ENCODE assay signal across 8 mouse cellular contexts in genomic region chr11:105181689-105182460, GRCm38 (mm10). TPM values are rescaled to one million over a fixed set of nuclear protein-coding genes. Genes with fewer than 3 reads are reported as not detected.
A peak's percentile ranks its signal among the peaks of the same experiment; 100 is the strongest.
DNase-seq lines count a peak whose midpoint lies in the region; ATAC-seq and TF ChIP-seq lines count a peak whose summit lies in the region.

No protein-coding gene starts in this region.

- TF ChIP-seq CTCF in ES-Bruce4 (IDR thresholded peaks at IDR 0.05; ENCODE audit: low read depth, low read length) = no peak
- TF ChIP-seq CTCF in forebrain, postnatal 0 days (IDR thresholded peaks at IDR 0.05; ENCODE audit: low read depth) = no peak

- peak overlapping the region; percentile 93 for H3K4me3 ChIP-seq in ES-Bruce4 (ENCODE audit: low read depth, low read length)
- H3K4me3 ChIP-seq in forebrain, postnatal 0 days (ENCODE audit: low read depth, low read length) = peak overlapping the region; percentile 96
- H3K4me3 ChIP-seq in hindbrain, embryonic 10.5 days = peak overlapping the region; percentile 97

- H3K27ac ChIP-seq in ES-Bruce4 (ENCODE audit: insufficient read depth, low read length) = peak overlapping the region; percentile 82
- H3K27ac ChIP-seq in forebrain, postnatal 0 days (ENCODE audit: low read depth, low read length) = peak overlapping the region; percentile 93
- peak overlapping the region; percentile 99 for H3K27ac ChIP-seq in hindbrain, embryonic 10.5 days

- no peaks in the 10 kb centered on the region for H3K4me1 ChIP-seq in ES-Bruce4 (ENCODE audit: control insufficient read depth, insufficient read depth, low read length)
- peaks cover 17% of the 10 kb centered on the region; the same call in 1 of the 2 replicates for H3K4me1 ChIP-seq in forebrain, postnatal 0 days (ENCODE audit: insufficient read depth)
- H3K4me1 ChIP-seq in hindbrain, embryonic 10.5 days (replicated peaks) = peaks cover 29% of the 10 kb centered on the region

- peak; percentile 48 for DNase-seq in cerebellum, adult 11-12 months
- peak; percentile 37 for DNase-seq in forebrain, postnatal 0 days
- peak; percentile 58 for DNase-seq in hindbrain, embryonic 10.5 days (ENCODE audit: low spot score)
- peak; percentile 19 to 45 for DNase-seq in layer of hippocampus, postnatal 25 days (ENCODE audit: extremely low spot score in 1 of 2, low spot score in 1 of 2)
- peak; percentile 20 for DNase-seq in lung, postnatal 36 days
- DNase-seq in retina, postnatal 7 days (ENCODE audit: low read depth, low spot score) = peak; percentile 11
- peak; percentile 17 to 58 for DNase-seq in urinary bladder, adult 18-20 months (ENCODE audit: low spot score in 2 of 2)

- no peak for TF ChIP-seq EP300 in ES-Bruce4 (IDR thresholded peaks at IDR 0.05; ENCODE audit: insufficient read depth, low read depth, low read length)

- no peaks in the 10 kb centered on the region for H3K9me3 ChIP-seq in ES-Bruce4 (replicated peaks; ENCODE audit: control insufficient read depth, insufficient read depth, low read length, poor library complexity, severe bottlenecking)
- no peaks in the 10 kb centered on the region for H3K9me3 ChIP-seq in forebrain, postnatal 0 days (ENCODE audit: low read length)
- H3K9me3 ChIP-seq in hindbrain, embryonic 10.5 days = no peaks in the 10 kb centered on the region

- no peaks in the 10 kb centered on the region for H3K27me3 ChIP-seq in ES-Bruce4 (ENCODE audit: control insufficient read depth, insufficient read depth, low read length, poor library complexity, severe bottlenecking)
- no peaks in the 10 kb centered on the region for H3K27me3 ChIP-seq in forebrain, postnatal 0 days (ENCODE audit: insufficient read depth, low read length)
- no peaks in the 10 kb centered on the region for H3K27me3 ChIP-seq in hindbrain, embryonic 10.5 days (ENCODE audit: insufficient read depth, poor library complexity, severe bottlenecking)

- H3K9ac ChIP-seq in ES-Bruce4 (ENCODE audit: low read depth, poor library complexity, severe bottlenecking) = peak overlapping the region; percentile 100
- peak overlapping the region; percentile 96 for H3K9ac ChIP-seq in forebrain, postnatal 0 days

- no peak for TF ChIP-seq POLR2A in ES-Bruce4 (IDR thresholded peaks at IDR 0.05; ENCODE audit: insufficient read depth, low read length)

- peaks cover 17% of the 10 kb centered on the region for H3K36me3 ChIP-seq in ES-Bruce4 (ENCODE audit: control insufficient read depth, insufficient read depth, low read length, poor library complexity, severe bottlenecking)
- H3K36me3 ChIP-seq in forebrain, postnatal 0 days (ENCODE audit: insufficient read depth) = peaks cover 7% of the 10 kb centered on the region; the same call in 1 of the 2 replicates
- peaks cover 45% of the 10 kb centered on the region for H3K36me3 ChIP-seq in hindbrain, embryonic 10.5 days

- 3% methylated on average over 71 of the region's 89 CpGs for WGBS in forebrain, postnatal 0 days
- 2% methylated on average over 79 of the region's 89 CpGs for WGBS in hindbrain, embryonic 10.5 days

- H3K4me2 ChIP-seq in forebrain, postnatal 0 days (ENCODE audit: low read depth) = peak overlapping the region; percentile 94

- ATAC-seq in forebrain, postnatal 0 days = peak; percentile 53

RNA-seq across cellular contexts. Expression of gene Tlk2, which starts 3.3 kb away (rescaled TPM):
- 130 and 140 TPM in 2 replicates for polyA plus RNA-seq in ES-Bruce4 (2011; ENCODE audit: insufficient read depth, insufficient read length, low read depth, missing spikeins)
- 71.1 and 94.0 TPM in 2 replicates for total RNA-seq in forebrain, postnatal 0 days (2014; rRNA removed)
- polyA plus RNA-seq in forebrain, postnatal 0 days (2015; fragmentation: Nextera tagmentation; extraction: Ambion mirVana) = 12.4 and 13.9 TPM in 2 replicates
- 18.7 and 21.9 TPM in 2 replicates for polyA plus RNA-seq in hindbrain, embryonic 10.5 days (2016; fragmentation: Nextera tagmentation; extraction: Ambion mirVana)
- 10 to 100 TPM; 44.4 to 54.1 TPM for total RNA-seq in layer of hippocampus, postnatal 25 days (2021)

RNA-seq across cellular contexts. Expression of gene Gm10842, which starts 35.2 kb away (rescaled TPM):
- polyA plus RNA-seq in ES-Bruce4 (2011; ENCODE audit: insufficient read depth, insufficient read length, low read depth, missing spikeins) = not detected in 2 replicates
- not detected in 2 replicates for total RNA-seq in forebrain, postnatal 0 days (2014; rRNA removed)
- polyA plus RNA-seq in forebrain, postnatal 0 days (2015; fragmentation: Nextera tagmentation; extraction: Ambion mirVana) = not detected in 2 replicates
- polyA plus RNA-seq in hindbrain, embryonic 10.5 days (2016; fragmentation: Nextera tagmentation; extraction: Ambion mirVana) = not detected in 2 replicates
- total RNA-seq in layer of hippocampus, postnatal 25 days (2021) = not detected

RNA-seq across cellular contexts. Expression of gene Mettl2, which starts 55.6 kb away (rescaled TPM):
- 43.1 and 49.3 TPM in 2 replicates for polyA plus RNA-seq in ES-Bruce4 (2011; ENCODE audit: insufficient read depth, insufficient read length, low read depth, missing spikeins)
- 26.8 and 38.1 TPM in 2 replicates for total RNA-seq in forebrain, postnatal 0 days (2014; rRNA removed)
- polyA plus RNA-seq in forebrain, postnatal 0 days (2015; fragmentation: Nextera tagmentation; extraction: Ambion mirVana) = 25.2 and 31.6 TPM in 2 replicates
- polyA plus RNA-seq in hindbrain, embryonic 10.5 days (2016; fragmentation: Nextera tagmentation; extraction: Ambion mirVana) = 43.2 and 50.5 TPM in 2 replicates
- 10 to 100 TPM; 16.8 to 17.7 TPM for total RNA-seq in layer of hippocampus, postnatal 25 days (2021)

Comparison
In these comparisons a context has a peak if more than half of its experiments do, and no peak if none do; other contexts are left out.
1. Peak in every context shown above with its lines: DNase-seq, ATAC-seq, H3K4me3 ChIP-seq and H3K27ac ChIP-seq.